In the genomic region with DNA sequence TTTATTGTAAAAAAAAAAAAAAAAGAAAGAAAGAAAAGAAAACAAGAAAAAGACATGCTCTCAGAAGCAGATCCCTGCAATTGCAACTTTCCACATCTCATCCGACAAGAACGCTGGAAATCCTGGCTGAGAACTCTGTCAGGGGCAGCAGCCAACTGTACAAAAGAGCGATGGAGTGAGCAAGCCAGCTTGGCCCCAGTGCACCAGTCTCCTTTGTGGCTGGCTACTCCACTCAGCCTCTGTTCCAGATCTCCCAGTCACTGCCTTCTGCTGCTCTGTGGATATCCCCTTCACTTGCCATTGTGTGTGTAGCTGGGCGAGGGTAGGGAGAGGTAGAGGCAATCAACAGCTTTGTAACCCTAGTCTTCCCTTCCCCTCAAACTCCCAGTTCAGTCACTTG, we compare ENCODE assay signal across 15 mouse cellular contexts. TPM values are rescaled to one million over a fixed set of nuclear protein-coding genes. Genes with fewer than 3 reads are reported as not detected.
A peak's percentile ranks its signal among the peaks of the same experiment; 100 is the strongest.
DNase-seq lines count a peak whose midpoint lies in the region; ATAC-seq and TF ChIP-seq lines count a peak whose summit lies in the region.
"Had no signal": no experiment of that assay in that cellular context is flagged by ENCODE, and none has a peak within 500 bp of the region (broad histone marks: within the 10 kb centered on the region; RNA-seq: fewer than 3 reads in every experiment).

No protein-coding gene starts in this region.

- H3K9ac ChIP-seq in forebrain, postnatal 0 days: no peak overlapping the region
- no peak overlapping the region for H3K9ac ChIP-seq in forebrain, embryonic 12.5 days
- H3K9ac ChIP-seq in stomach, postnatal 0 days (ENCODE audit: low read length): no peak overlapping the region
- H3K9ac ChIP-seq: embryonic facial prominence, embryonic 15.5 days; kidney, embryonic 15.5 days; lung, embryonic 14.5 days; neural tube, embryonic 15.5 days had no signal

- peak; percentile 18 for DNase-seq in forebrain, postnatal 0 days
- DNase-seq in kidney, postnatal 14 days: peak; percentile 2
- no peak for DNase-seq in kidney, adult 2 months
- peak; percentile 21 for DNase-seq in ES-CJ7 (ENCODE audit: low read depth, low spot score)
- DNase-seq in adipocyte (ENCODE audit: low spot score): peak; percentile 94
- DNase-seq in stomach, postnatal 0 days (ENCODE audit: low spot score): no peak
- DNase-seq: lung, embryonic 14.5 days; thymus, adult 2 months had no signal

- ATAC-seq in forebrain, postnatal 0 days: peak; percentile 52; the same call in 1 of the 2 replicates
- ATAC-seq in forebrain, embryonic 12.5 days (ENCODE audit: low FRiP score): no peak
- no peak for ATAC-seq in stomach, postnatal 0 days (ENCODE audit: low FRiP score, low TSS enrichment)
- ATAC-seq: CD4-positive, CD25-positive, alpha-beta regulatory T cell, adult 4 months had no signal

- H3K27ac ChIP-seq in forebrain, postnatal 0 days (ENCODE audit: low read depth, low read length): no peak overlapping the region
- no peak overlapping the region for H3K27ac ChIP-seq in forebrain, embryonic 12.5 days
- no peak overlapping the region for H3K27ac ChIP-seq in kidney, adult 2 months (ENCODE audit: insufficient read depth, low read depth, low read length)
- H3K27ac ChIP-seq in stomach, postnatal 0 days (replicated peaks): no peak overlapping the region
- H3K27ac ChIP-seq: embryonic facial prominence, embryonic 15.5 days; kidney, embryonic 15.5 days; neural tube, embryonic 15.5 days had no signal

- no peak overlapping the region for H3K4me3 ChIP-seq in forebrain, postnatal 0 days (ENCODE audit: low read depth, low read length)
- H3K4me3 ChIP-seq in forebrain, embryonic 12.5 days (replicated peaks): no peak overlapping the region
- no peak overlapping the region for H3K4me3 ChIP-seq in kidney, adult 2 months (ENCODE audit: insufficient read depth, low read depth, low read length)
- H3K4me3 ChIP-seq in stomach, postnatal 0 days (ENCODE audit: low read depth, low read length): no peak overlapping the region
- H3K4me3 ChIP-seq: embryonic facial prominence, embryonic 15.5 days; kidney, embryonic 15.5 days; neural tube, embryonic 15.5 days had no signal

- no peaks in the 10 kb centered on the region for H3K27me3 ChIP-seq in forebrain, postnatal 0 days (ENCODE audit: insufficient read depth, low read length)
- no peaks in the 10 kb centered on the region for H3K27me3 ChIP-seq in forebrain, embryonic 12.5 days
- no peaks in the 10 kb centered on the region for H3K27me3 ChIP-seq in kidney, adult 2 months (replicated peaks; ENCODE audit: control insufficient read depth, insufficient read depth, low read length)
- no peaks in the 10 kb centered on the region for H3K27me3 ChIP-seq in stomach, postnatal 0 days (ENCODE audit: control insufficient read depth, insufficient read depth, low read length)
- H3K27me3 ChIP-seq: embryonic facial prominence, embryonic 15.5 days; kidney, embryonic 15.5 days; neural tube, embryonic 15.5 days had no signal

- H3K9me3 ChIP-seq in forebrain, postnatal 0 days (ENCODE audit: low read length): no peaks in the 10 kb centered on the region
- H3K9me3 ChIP-seq in forebrain, embryonic 12.5 days: no peaks in the 10 kb centered on the region
- no peaks in the 10 kb centered on the region for H3K9me3 ChIP-seq in stomach, postnatal 0 days (ENCODE audit: control insufficient read depth, low read length)
- H3K9me3 ChIP-seq: embryonic facial prominence, embryonic 15.5 days; kidney, embryonic 15.5 days; neural tube, embryonic 15.5 days had no signal

- TF ChIP-seq POLR2A in kidney, adult 2 months (IDR thresholded peaks at IDR 0.05; ENCODE audit: low read depth, low read length): no peak

- H3K4me1 ChIP-seq in forebrain, postnatal 0 days (ENCODE audit: insufficient read depth): no peaks in the 10 kb centered on the region
- no peaks in the 10 kb centered on the region for H3K4me1 ChIP-seq in forebrain, embryonic 12.5 days
- no peaks in the 10 kb centered on the region for H3K4me1 ChIP-seq in kidney, adult 2 months (ENCODE audit: control insufficient read depth, insufficient read depth, low read length)
- H3K4me1 ChIP-seq in stomach, postnatal 0 days (replicated peaks; ENCODE audit: control insufficient read depth, insufficient read depth): no peaks in the 10 kb centered on the region
- H3K4me1 ChIP-seq: embryonic facial prominence, embryonic 15.5 days; kidney, embryonic 15.5 days; neural tube, embryonic 15.5 days had no signal

- TF ChIP-seq CTCF in forebrain, postnatal 0 days (IDR thresholded peaks at IDR 0.05; ENCODE audit: low read depth): no peak
- no peak for TF ChIP-seq CTCF in kidney, adult 2 months (conservative IDR thresholded peaks at IDR 0.05; ENCODE audit: insufficient read depth, insufficient read length, low read depth, low read length)
- no peak for TF ChIP-seq CTCF in stomach, postnatal 0 days (IDR thresholded peaks at IDR 0.05; ENCODE audit: low read depth)

- 63% methylated on average over 4 of the region's 4 CpGs for WGBS in forebrain, postnatal 0 days
- 82% methylated on average over 4 of the region's 4 CpGs for WGBS in forebrain, embryonic 12.5 days
- 82% methylated on average over 4 of the region's 4 CpGs for WGBS in kidney, adult 2 months
- 68% methylated on average over 4 of the region's 4 CpGs for WGBS in stomach, postnatal 0 days

- H3K4me2 ChIP-seq in forebrain, postnatal 0 days (ENCODE audit: low read depth): no peak overlapping the region
- H3K4me2 ChIP-seq in forebrain, embryonic 12.5 days: no peak overlapping the region
- no peak overlapping the region for H3K4me2 ChIP-seq in stomach, postnatal 0 days (replicated peaks; ENCODE audit: low read depth)
- H3K4me2 ChIP-seq: embryonic facial prominence, embryonic 15.5 days; kidney, embryonic 15.5 days; lung, embryonic 14.5 days; neural tube, embryonic 15.5 days had no signal

- no peak for TF ChIP-seq EP300 in stomach, postnatal 0 days (optimal IDR thresholded peaks at IDR 0.05)

- no peaks in the 10 kb centered on the region for H3K36me3 ChIP-seq in forebrain, postnatal 0 days (ENCODE audit: insufficient read depth)
- H3K36me3 ChIP-seq in forebrain, embryonic 12.5 days (replicated peaks): no peaks in the 10 kb centered on the region
- H3K36me3 ChIP-seq in kidney, adult 2 months (ENCODE audit: control insufficient read depth, insufficient read depth, low read length): no peaks in the 10 kb centered on the region
- H3K36me3 ChIP-seq in stomach, postnatal 0 days (ENCODE audit: control insufficient read depth, insufficient read depth, low read length): no peaks in the 10 kb centered on the region
- H3K36me3 ChIP-seq: embryonic facial prominence, embryonic 15.5 days; kidney, embryonic 15.5 days; neural tube, embryonic 15.5 days had no signal

RNA-seq across cellular contexts. Expression of a gene that starts 18.4 kb away (rescaled TPM):
- total RNA-seq in forebrain, postnatal 0 days (2014; rRNA removed): 2.7 and 6.9 TPM in 2 replicates
- polyA plus RNA-seq in forebrain, postnatal 0 days (2015; fragmentation: Nextera tagmentation; extraction: Ambion mirVana): 7.0 and 9.2 TPM in 2 replicates
- polyA plus RNA-seq in forebrain, embryonic 12.5 days (2016; fragmentation: Nextera tagmentation; extraction: Ambion mirVana): 0.78 and 1.1 TPM in 2 replicates
- polyA plus RNA-seq in kidney, adult 2 months (2012; rRNA removed): 0.33 and 0.46 TPM in 2 replicates
- polyA plus RNA-seq in stomach, postnatal 0 days (2015; fragmentation: Nextera tagmentation; extraction: Ambion mirVana): 6.8 and 7.4 TPM in 2 replicates
- total RNA-seq: megakaryocyte-erythroid progenitor cell, adult 5-6 weeks had no signal
- polyA plus RNA-seq: liver, adult 2 months had no signal

Comparison
In these comparisons a context has a peak if more than half of its experiments do, and no peak if none do; other contexts are left out.
1. DNase-seq: peak in forebrain, postnatal 0 days (single experiment), kidney, postnatal 14 days (single experiment), ES-CJ7 (single experiment) and adipocyte (single experiment); none in kidney, adult 2 months (single experiment) and stomach, postnatal 0 days (single experiment).